Mouse (Mus musculus) heart, postnatal 0 days (tissue): ENCODE results near the gene Arid1b.

ENCODE experiments used
- CTCF ChIP-seq: IDR thresholded peaks from 2 replicates; pipeline ENCODE4 v1.5.1; 2016; ENCODE audit warnings: antibody characterized with exemption, control low read depth, low read depth
- EP300 ChIP-seq: IDR thresholded peaks from 2 replicates; pipeline ENCODE4 v1.6.1; 2016; ENCODE audit warnings: antibody characterized with exemption, low read depth

- TF ChIP-seq CTCF (no peak), EP300 (no peak)
Measured at GRCm38 (mm10) chr17:5267747-5268146, 273.6 kb downstream of the Arid1b start.
